Mouse (Mus musculus): ENCODE measurements at regions not wholly inside any gene's neighbourhood (a gene's known extent, or its start where the extent isn't known, plus 50 kb on each side); places are given as distances from the start of the nearest gene placed in this dataset.

DNA sequence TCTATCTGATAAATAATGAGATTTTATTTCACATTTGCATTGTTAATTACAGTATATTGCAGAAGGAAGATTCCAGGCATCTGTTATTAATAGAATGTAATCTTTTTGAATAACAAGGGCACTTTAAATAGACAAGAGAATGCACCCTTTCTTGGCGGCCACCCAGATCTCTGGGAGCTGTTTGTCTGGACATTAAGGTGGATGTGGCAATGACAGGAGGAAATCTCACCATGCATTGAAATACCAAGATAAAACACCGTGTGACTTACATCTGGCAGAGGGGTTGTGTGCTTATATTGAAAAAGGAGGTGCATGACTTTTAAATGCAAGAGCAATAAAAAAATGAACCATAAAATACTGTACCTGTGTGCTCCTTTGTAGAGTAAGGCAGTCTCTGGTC is 171.0 kb upstream of the Meis1 start:
- Histone ChIP-seq H3K27me3 (ENCODE audit: control insufficient read depth, insufficient read depth, low read length) (no peaks in the 10 kb centered on the region), H3K4me2 (replicated peaks; ENCODE audit: low read depth, low read length, severe bottlenecking) (no peak overlapping the region), H3K27ac (replicated peaks; ENCODE audit: low read depth, low read length) (no peak overlapping the region), H3K9me3 (ENCODE audit: control insufficient read depth, low read length) (no peaks in the 10 kb centered on the region), H3K4me3 (replicated peaks; ENCODE audit: low read length) (no peak overlapping the region), H3K4me1 (ENCODE audit: control insufficient read depth, insufficient read depth, low read length) (no peaks in the 10 kb centered on the region), H3K9ac (ENCODE audit: low read depth, low read length, severe bottlenecking) (no peak overlapping the region), H3K36me3 (ENCODE audit: control insufficient read depth, insufficient read depth, low read length) (no peaks in the 10 kb centered on the region)
- DNase-seq (ENCODE audit: low spot score) (no peak), ATAC-seq (ENCODE audit: low FRiP score, low read depth) (no peak)
- WGBS: 51% methylated on average over 2 of the region's 2 CpGs
- no peak for TF ChIP-seq POLR2A (IDR thresholded peaks at IDR 0.05; ENCODE audit: borderline replicate concordance, extremely low read depth, insufficient read depth, insufficient read length)

DNA sequence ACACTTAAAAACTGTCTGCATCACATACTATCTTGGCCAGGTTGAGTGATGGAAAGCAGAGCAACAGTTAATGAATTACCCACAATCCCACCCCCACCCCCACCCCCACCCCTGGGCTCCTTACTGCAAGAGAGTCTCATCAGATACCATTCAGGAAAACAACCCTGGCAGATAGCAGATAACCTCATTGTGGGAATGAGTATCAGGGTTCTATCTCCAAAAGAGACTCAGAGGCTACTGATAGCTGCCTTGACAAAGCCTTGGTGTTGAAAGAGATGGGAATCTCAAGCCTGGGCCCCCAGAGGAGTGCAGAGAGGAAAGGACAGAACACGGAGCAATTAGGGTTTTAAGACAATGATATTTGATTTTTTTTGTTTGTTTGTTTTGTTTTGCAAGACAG is 175.7 kb upstream of the Meis1 start:
- no peaks in the 10 kb centered on the region for H3K4me1 ChIP-seq (ENCODE audit: control insufficient read depth, insufficient read depth, low read length)
- no peak for TF ChIP-seq POLR2A (IDR thresholded peaks at IDR 0.05; ENCODE audit: borderline replicate concordance, extremely low read depth, insufficient read depth, insufficient read length)
- WGBS: 73% methylated on average over 1 of the region's 1 CpGs
- no peak overlapping the region for H3K4me3 ChIP-seq (replicated peaks; ENCODE audit: low read length)
- ATAC-seq (ENCODE audit: low FRiP score, low read depth): no peak
- H3K27ac ChIP-seq (replicated peaks; ENCODE audit: low read depth, low read length): no peak overlapping the region
- H3K36me3 ChIP-seq (ENCODE audit: control insufficient read depth, insufficient read depth, low read length): no peaks in the 10 kb centered on the region
- H3K4me2 ChIP-seq (replicated peaks; ENCODE audit: low read depth, low read length, severe bottlenecking): no peak overlapping the region
- no peaks in the 10 kb centered on the region for H3K27me3 ChIP-seq (ENCODE audit: control insufficient read depth, insufficient read depth, low read length)
- no peaks in the 10 kb centered on the region for H3K9me3 ChIP-seq (ENCODE audit: control insufficient read depth, low read length)
- DNase-seq (ENCODE audit: low spot score): no peak
- H3K9ac ChIP-seq (ENCODE audit: low read depth, low read length, severe bottlenecking): no peak overlapping the region

DNA sequence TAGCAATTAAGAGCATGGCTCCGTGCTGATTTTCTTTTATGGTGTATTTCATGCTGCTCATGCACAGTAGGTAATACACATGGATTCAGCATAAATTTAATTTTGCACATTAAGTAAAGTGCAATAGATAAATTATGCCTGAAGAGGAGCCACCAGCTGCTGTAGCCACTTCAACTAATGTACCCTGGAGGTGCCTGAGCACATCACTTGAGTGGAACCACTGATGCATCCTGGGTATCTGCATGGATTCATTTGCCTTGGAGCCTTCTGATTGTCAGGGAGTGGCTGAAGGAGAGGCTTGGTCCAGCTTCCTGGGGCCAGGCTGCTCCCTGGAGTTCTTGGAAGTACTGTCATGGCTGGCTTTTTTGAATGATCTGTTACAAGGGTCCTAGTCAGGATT is 179.0 kb upstream of the Meis1 start:
- TF ChIP-seq POLR2A (IDR thresholded peaks at IDR 0.05; ENCODE audit: borderline replicate concordance, extremely low read depth, insufficient read depth, insufficient read length): no peak
- no peaks in the 10 kb centered on the region for H3K36me3 ChIP-seq (ENCODE audit: control insufficient read depth, insufficient read depth, low read length)
- H3K27me3 ChIP-seq (ENCODE audit: control insufficient read depth, insufficient read depth, low read length): no peaks in the 10 kb centered on the region
- H3K27ac ChIP-seq (replicated peaks; ENCODE audit: low read depth, low read length): no peak overlapping the region
- H3K9ac ChIP-seq (ENCODE audit: low read depth, low read length, severe bottlenecking): no peak overlapping the region
- H3K4me3 ChIP-seq (replicated peaks; ENCODE audit: low read length): no peak overlapping the region
- WGBS: 78% methylated on average over 1 of the region's 1 CpGs
- ATAC-seq (ENCODE audit: low FRiP score, low read depth) (no peak), DNase-seq (ENCODE audit: low spot score) (no peak)
- no peaks in the 10 kb centered on the region for H3K9me3 ChIP-seq (ENCODE audit: control insufficient read depth, low read length)
- no peaks in the 10 kb centered on the region for H3K4me1 ChIP-seq (ENCODE audit: control insufficient read depth, insufficient read depth, low read length)
- H3K4me2 ChIP-seq (replicated peaks; ENCODE audit: low read depth, low read length, severe bottlenecking): no peak overlapping the region

DNA sequence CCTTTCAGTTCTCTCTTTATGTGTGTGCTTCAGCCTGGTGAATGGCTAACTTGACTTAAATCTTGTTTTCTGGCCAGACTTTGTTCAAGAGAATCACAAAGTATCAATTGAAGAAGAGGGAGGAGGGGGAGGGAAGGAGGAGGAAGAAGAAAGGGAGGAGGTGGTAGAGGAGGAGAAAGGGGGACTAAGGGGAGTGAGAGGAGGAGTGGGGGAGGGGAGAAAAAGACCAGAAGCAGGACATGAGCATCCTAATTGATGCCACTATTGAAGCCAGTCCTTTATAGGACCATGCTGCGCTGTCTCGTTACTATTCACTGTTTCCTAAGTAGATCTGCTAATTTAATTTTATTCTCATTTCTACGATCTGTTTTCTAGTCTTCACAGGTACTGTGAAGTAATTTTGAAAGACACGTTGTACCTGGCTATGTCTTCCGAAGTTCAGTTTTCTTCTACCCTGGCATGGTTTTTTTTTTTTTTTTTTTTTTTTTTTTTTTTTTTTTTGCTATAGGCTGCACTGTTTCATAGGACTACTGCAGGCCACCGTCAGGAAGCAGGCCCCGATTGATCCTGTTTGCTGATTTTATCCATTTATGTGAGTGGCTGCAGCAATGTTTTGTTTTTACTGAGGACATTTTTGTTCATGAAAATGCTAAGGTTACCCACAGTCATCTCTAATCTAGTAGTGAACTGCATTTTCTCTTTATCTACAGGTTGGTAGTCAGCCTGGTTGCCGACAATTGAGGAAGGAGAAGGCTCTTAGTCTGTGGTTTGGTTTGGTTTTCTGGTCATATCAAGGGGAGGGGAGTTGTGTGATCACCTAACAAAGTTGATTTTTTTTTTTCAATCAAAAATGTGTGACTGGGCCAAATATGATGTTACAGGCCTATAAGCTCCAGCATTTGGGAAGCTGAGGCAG is 184.1 kb upstream of the Meis1 start:
- Histone ChIP-seq H3K4me1 (ENCODE audit: control insufficient read depth, insufficient read depth, low read length) (peaks cover 14% of the 10 kb centered on the region), H3K9me3 (ENCODE audit: control insufficient read depth, low read length) (no peaks in the 10 kb centered on the region), H3K27ac (replicated peaks; ENCODE audit: low read depth, low read length) (no peak overlapping the region), H3K4me2 (replicated peaks; ENCODE audit: low read depth, low read length, severe bottlenecking) (no peak overlapping the region), H3K4me3 (replicated peaks; ENCODE audit: low read length) (no peak overlapping the region), H3K27me3 (ENCODE audit: control insufficient read depth, insufficient read depth, low read length) (no peaks in the 10 kb centered on the region), H3K36me3 (ENCODE audit: control insufficient read depth, insufficient read depth, low read length) (no peaks in the 10 kb centered on the region), H3K9ac (ENCODE audit: low read depth, low read length, severe bottlenecking) (no peak overlapping the region)
- WGBS: 70% methylated on average over 8 of the region's 8 CpGs
- ATAC-seq (ENCODE audit: low FRiP score, low read depth): no peak
- TF ChIP-seq POLR2A (IDR thresholded peaks at IDR 0.05; ENCODE audit: borderline replicate concordance, extremely low read depth, insufficient read depth, insufficient read length): no peak
- DNase-seq (ENCODE audit: low spot score): no peak

DNA sequence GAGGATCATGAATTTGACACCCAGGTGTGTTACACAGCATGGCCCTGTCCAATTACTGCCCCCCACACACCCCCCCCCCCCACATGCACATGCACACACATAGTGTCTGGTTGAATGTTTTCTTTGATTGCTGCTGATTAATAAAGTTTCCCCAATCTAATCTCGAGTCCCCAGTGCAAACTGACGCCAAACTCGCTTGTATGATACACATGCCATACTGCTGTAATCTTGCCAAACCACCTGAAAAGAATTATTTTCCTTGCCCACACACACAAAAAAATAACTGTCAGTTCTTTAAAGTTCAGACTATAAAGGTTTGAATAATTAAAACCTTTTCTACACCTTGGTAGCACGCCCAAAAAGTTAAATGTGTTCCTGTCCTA is 184.7 kb upstream of the Meis1 start:
- no peaks in the 10 kb centered on the region for H3K27me3 ChIP-seq (ENCODE audit: control insufficient read depth, insufficient read depth, low read length)
- no peaks in the 10 kb centered on the region for H3K9me3 ChIP-seq (ENCODE audit: control insufficient read depth, low read length)
- H3K9ac ChIP-seq (ENCODE audit: low read depth, low read length, severe bottlenecking): no peak overlapping the region
- H3K4me2 ChIP-seq (replicated peaks; ENCODE audit: low read depth, low read length, severe bottlenecking): no peak overlapping the region
- H3K36me3 ChIP-seq (ENCODE audit: control insufficient read depth, insufficient read depth, low read length): no peaks in the 10 kb centered on the region
- no peak for DNase-seq (ENCODE audit: low spot score)
- no peak for TF ChIP-seq POLR2A (IDR thresholded peaks at IDR 0.05; ENCODE audit: borderline replicate concordance, extremely low read depth, insufficient read depth, insufficient read length)
- ATAC-seq (ENCODE audit: low FRiP score, low read depth): no peak
- 44% methylated on average over 4 of the region's 4 CpGs for WGBS
- peaks cover 14% of the 10 kb centered on the region for H3K4me1 ChIP-seq (ENCODE audit: control insufficient read depth, insufficient read depth, low read length)
- H3K4me3 ChIP-seq (replicated peaks; ENCODE audit: low read length): no peak overlapping the region
- no peak overlapping the region for H3K27ac ChIP-seq (replicated peaks; ENCODE audit: low read depth, low read length)
